Mouse (Mus musculus): ENCODE measurements around the gene Schip1. TPM values are rescaled to one million over a fixed set of nuclear protein-coding genes. Genes with fewer than 3 reads are reported as not detected.

Gene Schip1
- polyA plus RNA-seq, 1 experiment from 2014 or later, result 27.6 TPM

DNA sequence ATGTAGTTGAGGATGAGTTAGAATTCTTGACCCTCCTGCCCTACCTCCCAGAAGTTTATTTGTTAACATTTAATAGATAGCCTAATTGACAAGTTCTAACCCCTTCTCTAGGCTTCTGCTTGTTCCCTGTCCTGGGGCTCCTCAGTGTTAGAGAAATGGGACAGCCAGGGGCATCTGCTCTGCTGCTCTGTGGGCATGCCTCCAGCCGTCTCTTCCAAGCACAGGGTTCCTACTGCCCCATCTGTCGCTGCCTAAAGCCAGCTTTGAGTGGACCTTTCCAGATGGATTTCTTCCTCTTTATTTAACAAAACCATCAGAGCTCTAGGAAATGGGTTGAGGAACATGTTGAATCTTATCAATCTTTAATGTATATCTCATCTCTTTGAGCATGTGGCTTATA is 357.2 kb downstream of the Schip1 start:
- 74% methylated on average over 2 of the region's 2 CpGs for WGBS

GRCm38 (mm10) chr3:68428081-68428480 is 363.5 kb downstream of the Schip1 start:
- Histone ChIP-seq H3K4me2 (replicated peaks; ENCODE audit: low read depth) (no peak overlapping the region), H3K9me3 (ENCODE audit: control insufficient read depth, low read length) (no peaks in the 10 kb centered on the region), H3K27ac (replicated peaks) (no peak overlapping the region), H3K4me3 (ENCODE audit: low read depth, low read length) (no peak overlapping the region), H3K36me3 (ENCODE audit: control insufficient read depth, insufficient read depth, low read length) (no peaks in the 10 kb centered on the region), H3K4me1 (replicated peaks; ENCODE audit: control insufficient read depth, insufficient read depth) (no peaks in the 10 kb centered on the region), H3K9ac (ENCODE audit: low read length) (no peak overlapping the region), H3K27me3 (ENCODE audit: control insufficient read depth, insufficient read depth, low read length) (no peaks in the 10 kb centered on the region)
- TF ChIP-seq EP300 (optimal IDR thresholded peaks at IDR 0.05) (no peak), CTCF (IDR thresholded peaks at IDR 0.05; ENCODE audit: low read depth) (no peak)
- DNase-seq (ENCODE audit: low spot score) (no peak), ATAC-seq (ENCODE audit: low FRiP score, low TSS enrichment) (no peak)
- WGBS, result 76% methylated on average over 5 of the region's 5 CpGs

More for the DNA sequence above, 357.2 kb downstream of the Schip1 start:
- no peak for TF ChIP-seq CTCF (IDR thresholded peaks at IDR 0.05; ENCODE audit: low read depth)
- H3K4me3 ChIP-seq (ENCODE audit: low read depth, low read length), result no peak overlapping the region
- H3K4me2 ChIP-seq (replicated peaks; ENCODE audit: low read depth), result no peak overlapping the region
- no peak overlapping the region for H3K9ac ChIP-seq (ENCODE audit: low read length)
- no peaks in the 10 kb centered on the region for H3K36me3 ChIP-seq (ENCODE audit: control insufficient read depth, insufficient read depth, low read length)
- no peak for ATAC-seq (ENCODE audit: low FRiP score, low TSS enrichment)
- no peak overlapping the region for H3K27ac ChIP-seq (replicated peaks)
- H3K27me3 ChIP-seq (ENCODE audit: control insufficient read depth, insufficient read depth, low read length), result no peaks in the 10 kb centered on the region
- H3K9me3 ChIP-seq (ENCODE audit: control insufficient read depth, low read length), result no peaks in the 10 kb centered on the region
- H3K4me1 ChIP-seq (replicated peaks; ENCODE audit: control insufficient read depth, insufficient read depth), result no peaks in the 10 kb centered on the region
- no peak for DNase-seq (ENCODE audit: low spot score)

GRCm38 (mm10) chr3:68434435-68434834 is 369.8 kb downstream of the Schip1 start:
- DNase-seq (ENCODE audit: low spot score), result no peak
- Histone ChIP-seq H3K4me2 (replicated peaks; ENCODE audit: low read depth) (no peak overlapping the region), H3K4me1 (replicated peaks; ENCODE audit: control insufficient read depth, insufficient read depth) (no peaks in the 10 kb centered on the region), H3K4me3 (ENCODE audit: low read depth, low read length) (no peak overlapping the region), H3K27me3 (ENCODE audit: control insufficient read depth, insufficient read depth, low read length) (no peaks in the 10 kb centered on the region), H3K36me3 (ENCODE audit: control insufficient read depth, insufficient read depth, low read length) (no peaks in the 10 kb centered on the region), H3K27ac (replicated peaks) (no peak overlapping the region), H3K9ac (ENCODE audit: low read length) (no peak overlapping the region), H3K9me3 (ENCODE audit: control insufficient read depth, low read length) (no peaks in the 10 kb centered on the region)
- TF ChIP-seq EP300 (optimal IDR thresholded peaks at IDR 0.05) (no peak), CTCF (IDR thresholded peaks at IDR 0.05; ENCODE audit: low read depth) (no peak)
- ATAC-seq (ENCODE audit: low FRiP score, low TSS enrichment), result no peak
- 75% methylated on average over 7 of the region's 7 CpGs for WGBS

- H3K4me1 ChIP-seq (replicated peaks; ENCODE audit: control insufficient read depth, insufficient read depth), result no peaks in the 10 kb centered on the region
- no peak for TF ChIP-seq CTCF (IDR thresholded peaks at IDR 0.05; ENCODE audit: low read depth)
- no peak for TF ChIP-seq EP300 (optimal IDR thresholded peaks at IDR 0.05)
- H3K9ac ChIP-seq (ENCODE audit: low read length), result no peak overlapping the region
- H3K27me3 ChIP-seq (ENCODE audit: control insufficient read depth, insufficient read depth, low read length), result no peaks in the 10 kb centered on the region
- H3K4me2 ChIP-seq (replicated peaks; ENCODE audit: low read depth), result no peak overlapping the region
- H3K9me3 ChIP-seq (ENCODE audit: control insufficient read depth, low read length), result no peaks in the 10 kb centered on the region
- H3K27ac ChIP-seq (replicated peaks), result no peak overlapping the region
- H3K4me3 ChIP-seq (ENCODE audit: low read depth, low read length), result no peak overlapping the region
- no peak for ATAC-seq (ENCODE audit: low FRiP score, low TSS enrichment)
- DNase-seq (ENCODE audit: low spot score), result no peak
- 77% methylated on average over 2 of the region's 2 CpGs for WGBS
- no peaks in the 10 kb centered on the region for H3K36me3 ChIP-seq (ENCODE audit: control insufficient read depth, insufficient read depth, low read length)
These were observed 370.3 kb downstream of the Schip1 start for GRCm38 (mm10) chr3:68434897-68435296.

DNA sequence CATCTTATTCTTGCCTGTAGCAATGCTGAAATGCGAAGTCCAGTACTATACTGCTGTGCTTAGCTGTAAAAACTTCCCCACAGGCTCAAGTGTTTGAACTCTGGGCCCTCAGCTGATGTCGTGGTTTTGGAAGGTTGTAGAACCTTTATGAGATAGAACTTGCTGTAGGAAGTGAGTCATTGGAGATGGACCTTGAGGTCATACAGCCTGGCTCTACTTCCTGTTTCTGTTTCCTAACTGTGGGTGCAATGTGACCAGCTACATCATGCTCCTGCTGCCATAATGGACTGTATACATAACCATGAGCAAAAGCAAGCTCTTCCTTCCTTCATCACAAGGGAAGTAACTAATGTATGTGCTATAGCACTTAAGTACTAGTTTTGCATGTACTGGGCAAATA is 383.9 kb downstream of the Schip1 start:
- no peak for ATAC-seq (ENCODE audit: low FRiP score, low TSS enrichment)
- no peaks in the 10 kb centered on the region for H3K36me3 ChIP-seq (ENCODE audit: control insufficient read depth, insufficient read depth, low read length)
- H3K9me3 ChIP-seq (ENCODE audit: control insufficient read depth, low read length), result no peaks in the 10 kb centered on the region
- no peak overlapping the region for H3K27ac ChIP-seq (replicated peaks)
- DNase-seq (ENCODE audit: low spot score), result no peak
- 87% methylated on average over 2 of the region's 2 CpGs for WGBS
- TF ChIP-seq EP300 (optimal IDR thresholded peaks at IDR 0.05) (no peak), CTCF (IDR thresholded peaks at IDR 0.05; ENCODE audit: low read depth) (no peak)
- H3K27me3 ChIP-seq (ENCODE audit: control insufficient read depth, insufficient read depth, low read length), result no peaks in the 10 kb centered on the region
- H3K4me2 ChIP-seq (replicated peaks; ENCODE audit: low read depth), result no peak overlapping the region
- no peak overlapping the region for H3K4me3 ChIP-seq (ENCODE audit: low read depth, low read length)
- no peaks in the 10 kb centered on the region for H3K4me1 ChIP-seq (replicated peaks; ENCODE audit: control insufficient read depth, insufficient read depth)
- no peak overlapping the region for H3K9ac ChIP-seq (ENCODE audit: low read length)

DNA sequence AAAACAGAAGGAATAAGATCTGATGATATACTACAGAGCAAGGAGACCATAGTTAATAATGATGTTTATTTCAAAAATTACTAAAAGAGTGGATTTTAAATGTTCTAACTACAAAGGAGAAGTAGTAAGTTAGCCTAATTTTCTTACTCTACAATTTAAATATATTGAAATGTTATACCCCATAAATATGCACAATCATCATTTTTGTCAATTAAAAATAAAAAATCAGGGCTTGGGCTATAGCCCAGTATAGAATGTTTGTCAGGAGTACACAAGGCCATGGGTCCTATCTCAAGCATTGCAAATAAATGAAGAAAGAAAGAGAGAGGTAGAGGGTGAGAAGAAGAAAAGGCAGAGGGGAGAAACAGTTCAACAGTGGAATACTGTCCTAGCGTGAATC is 387.0 kb downstream of the Schip1 start:
- no peak for TF ChIP-seq EP300 (optimal IDR thresholded peaks at IDR 0.05)
- TF ChIP-seq CTCF (IDR thresholded peaks at IDR 0.05; ENCODE audit: low read depth), result no peak
- H3K4me1 ChIP-seq (replicated peaks; ENCODE audit: control insufficient read depth, insufficient read depth), result no peaks in the 10 kb centered on the region
- H3K4me3 ChIP-seq (ENCODE audit: low read depth, low read length), result no peak overlapping the region
- H3K36me3 ChIP-seq (ENCODE audit: control insufficient read depth, insufficient read depth, low read length), result no peaks in the 10 kb centered on the region
- H3K9ac ChIP-seq (ENCODE audit: low read length), result no peak overlapping the region
- no peak overlapping the region for H3K4me2 ChIP-seq (replicated peaks; ENCODE audit: low read depth)
- 95% methylated on average over 1 of the region's 1 CpGs for WGBS
- ATAC-seq (ENCODE audit: low FRiP score, low TSS enrichment) (no peak), DNase-seq (ENCODE audit: low spot score) (no peak)
- no peaks in the 10 kb centered on the region for H3K27me3 ChIP-seq (ENCODE audit: control insufficient read depth, insufficient read depth, low read length)
- no peaks in the 10 kb centered on the region for H3K9me3 ChIP-seq (ENCODE audit: control insufficient read depth, low read length)
- no peak overlapping the region for H3K27ac ChIP-seq (replicated peaks)

All from stomach, postnatal 0 days (tissue).